Mouse (Mus musculus) cerebellum, adult 11 months (tissue): ENCODE measurements around the gene Rnf144b.
A peak's percentile ranks its signal among the peaks of the same experiment; 100 is the strongest.

Source experiments
- DNase-seq: peaks from one replicate; pipeline ENCODE4 v3.0.0; 2022

The Rnf144b gene

GRCm38 (mm10) chr13:47124986-47125385, 2.5 kb downstream of the Rnf144b start:
- DNase-seq: no peak

DNA sequence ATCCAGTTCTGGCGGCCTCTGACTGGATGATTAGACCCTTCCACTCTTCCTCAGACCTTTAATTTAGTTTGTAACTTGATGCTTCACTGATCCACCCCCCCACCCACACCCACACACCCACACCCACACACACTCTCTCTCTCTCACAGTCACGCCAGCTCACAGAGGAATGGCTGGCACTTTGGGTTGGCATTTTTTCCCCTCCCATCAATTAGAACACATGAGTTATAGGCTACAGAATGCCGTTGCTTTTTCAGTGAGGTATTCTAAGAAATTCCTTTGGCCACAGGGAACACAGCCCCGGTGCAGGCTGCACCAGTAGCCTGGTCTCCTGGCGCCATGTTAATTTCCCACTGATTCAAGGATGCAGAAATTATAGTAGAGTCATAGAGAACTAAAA, 3.1 kb downstream of the Rnf144b start:
- DNase-seq: no peak

GRCm38 (mm10) chr13:47129090-47129489, 6.6 kb downstream of the Rnf144b start:
- no peak for DNase-seq

- no peak for DNase-seq
Measured at GRCm38 (mm10) chr13:47133058-47133457, 10.6 kb downstream of the Rnf144b start.

DNA sequence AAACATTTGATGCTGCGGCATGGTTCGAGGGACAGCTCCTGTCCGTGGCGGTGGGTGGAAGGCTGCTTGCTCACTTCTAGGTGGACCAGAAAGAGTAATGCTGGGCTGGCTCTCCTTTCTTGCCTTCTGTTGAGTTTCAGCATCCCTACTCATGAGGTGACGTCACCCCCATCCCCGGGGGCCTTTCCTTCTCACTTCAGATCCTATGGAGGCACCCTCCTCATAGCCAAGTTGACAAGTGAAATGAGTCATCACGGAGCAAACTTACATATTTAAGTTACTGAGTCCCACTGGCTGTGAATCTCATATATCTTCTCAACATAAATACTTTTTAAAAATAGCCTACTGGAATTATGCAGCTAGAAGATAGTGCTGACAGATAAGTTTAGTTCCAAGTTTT, 12.4 kb downstream of the Rnf144b start:
- DNase-seq: no peak

DNA sequence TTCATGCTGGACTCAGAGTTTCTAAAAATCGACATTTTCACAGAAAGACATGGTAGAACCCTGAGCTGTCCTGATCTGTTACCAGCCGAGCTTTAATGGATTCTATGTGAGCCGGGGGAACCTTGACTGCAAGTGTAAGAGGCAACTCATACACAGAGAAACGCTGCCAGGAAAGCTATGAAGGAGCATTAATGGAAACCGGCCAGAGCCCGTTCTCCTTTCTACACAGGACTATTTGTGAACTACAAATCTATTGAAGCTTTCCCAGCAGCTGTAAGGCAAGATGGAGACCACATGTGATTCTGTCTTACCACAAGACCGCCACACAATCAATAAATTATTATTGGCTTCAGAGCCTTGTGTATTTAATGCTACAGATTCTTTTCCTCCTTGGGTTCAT, 13.3 kb downstream of the Rnf144b start:
- DNase-seq: no peak

DNA sequence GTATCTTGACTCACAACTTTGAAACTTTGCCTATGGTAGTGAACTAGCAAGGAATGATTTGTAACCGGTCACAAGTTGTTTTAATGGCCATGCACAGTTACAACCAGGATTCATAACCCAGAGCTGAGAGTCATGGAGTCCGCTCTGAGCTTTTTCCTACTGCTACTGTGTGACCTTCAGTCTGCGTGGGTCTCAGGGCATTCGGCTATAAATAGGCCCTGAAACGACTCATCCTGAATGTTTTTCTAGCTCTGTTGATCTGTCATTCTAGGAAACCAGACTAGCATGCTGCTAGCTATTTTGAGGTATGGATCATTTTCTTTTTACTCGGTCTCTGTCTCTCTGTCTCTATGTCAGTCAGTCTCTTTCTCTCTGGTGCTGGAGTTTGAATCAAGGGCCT, 20.3 kb downstream of the Rnf144b start:
- no peak for DNase-seq

DNA sequence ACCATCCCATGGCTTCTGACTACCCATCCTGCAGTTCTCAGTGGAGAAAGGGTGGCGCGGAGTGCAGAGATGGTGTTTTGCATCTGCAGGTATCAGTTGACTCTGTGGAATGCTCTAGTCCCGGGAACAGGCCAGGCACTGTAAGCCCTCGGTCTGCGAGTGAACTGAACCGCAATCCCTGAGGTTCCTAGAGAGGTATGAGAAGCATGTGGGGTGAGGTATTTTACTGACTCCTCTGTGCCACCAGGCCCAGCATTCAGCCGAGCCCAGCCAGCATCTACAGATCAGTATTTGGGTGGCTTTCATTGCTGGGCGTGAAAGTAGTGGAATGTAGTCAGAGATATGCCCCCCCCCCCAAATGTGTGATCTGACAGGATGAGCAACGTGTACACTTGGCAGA, 23.5 kb downstream of the Rnf144b start:
- no peak for DNase-seq

DNA sequence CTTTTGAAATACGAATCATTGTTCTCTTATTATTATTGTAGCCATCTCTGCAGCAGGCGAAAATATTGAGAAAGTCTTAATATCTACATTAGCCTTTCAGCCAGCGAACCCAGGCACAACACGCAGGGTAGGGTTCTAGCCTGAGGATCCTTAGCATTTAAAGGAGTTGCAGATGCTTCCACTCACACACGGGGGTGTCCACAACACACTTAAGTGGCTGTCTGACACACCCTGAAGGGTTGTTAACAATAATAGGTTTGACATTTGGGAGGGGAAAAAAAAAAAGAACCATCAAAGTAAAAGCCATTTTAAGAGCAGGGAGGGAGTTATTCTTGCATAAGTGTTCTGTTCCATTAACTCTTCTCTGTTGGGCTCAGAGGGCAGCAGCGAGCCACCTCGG, 23.9 kb downstream of the Rnf144b start:
- no peak for DNase-seq

DNA sequence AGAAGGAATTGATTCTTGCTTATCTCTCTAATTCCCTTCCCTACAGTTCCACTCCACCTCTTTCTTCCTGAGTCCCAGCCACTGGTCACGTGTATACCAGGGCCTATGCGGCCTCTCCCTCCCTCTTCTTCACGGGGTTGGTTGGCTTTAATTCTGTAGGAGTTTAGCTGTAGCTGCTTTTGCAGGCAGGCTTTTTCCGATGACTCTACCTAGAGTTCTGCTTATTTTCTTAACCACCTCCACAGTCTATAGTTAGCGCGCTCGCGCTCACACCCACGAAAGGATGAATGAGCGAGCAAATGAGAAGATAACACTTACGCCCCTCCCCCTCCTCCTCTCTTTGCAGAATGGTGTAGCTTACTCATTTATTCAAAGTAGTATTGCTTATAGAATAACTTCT, 26.1 kb downstream of the Rnf144b start:
- DNase-seq: no peak

GRCm38 (mm10) chr13:47149993-47150392, 27.5 kb downstream of the Rnf144b start:
- DNase-seq: no peak

DNA sequence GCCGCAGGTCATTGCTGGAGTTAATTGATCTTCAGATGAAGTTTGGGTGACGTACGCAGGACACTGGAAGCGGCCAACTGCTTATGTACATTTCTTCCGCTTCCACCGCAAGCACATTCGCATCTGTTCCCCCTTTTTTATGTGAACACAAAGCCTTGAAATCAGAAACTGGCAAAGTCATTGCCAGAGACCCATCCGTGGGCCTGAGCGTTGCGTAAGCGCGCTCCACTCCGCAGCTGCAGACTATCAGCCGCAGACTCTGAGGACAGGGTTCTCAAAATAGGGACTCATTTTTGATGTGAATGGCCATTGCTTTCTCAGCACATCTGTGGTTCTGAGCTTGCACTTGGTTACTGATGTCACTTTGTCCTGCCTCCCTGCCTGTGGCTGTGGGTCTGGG, 28.6 kb downstream of the Rnf144b start:
- DNase-seq: no peak

GRCm38 (mm10) chr13:47152390-47152789, 29.9 kb downstream of the Rnf144b start:
- peak; percentile 42 for DNase-seq

DNA sequence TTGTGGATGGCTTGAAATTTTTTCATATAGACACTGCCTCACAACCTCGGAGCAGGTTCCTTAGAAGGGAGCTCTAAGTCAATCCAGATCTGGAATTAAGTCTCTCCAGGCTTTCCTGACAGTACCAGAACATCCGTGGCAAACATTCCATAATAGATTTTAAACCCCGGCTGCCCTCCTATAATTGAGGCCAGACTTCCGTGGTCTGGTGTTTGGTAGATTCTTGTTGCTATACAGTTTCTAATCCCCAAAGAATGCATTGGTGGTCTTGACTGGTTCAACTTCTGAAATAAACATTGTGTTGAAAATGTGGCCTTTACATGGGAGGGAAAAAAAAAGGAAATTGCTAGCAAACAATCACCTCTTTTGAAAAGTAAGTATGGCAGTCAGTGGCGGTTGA, 30.8 kb downstream of the Rnf144b start:
- DNase-seq: no peak

- no peak for DNase-seq
Measured at GRCm38 (mm10) chr13:47154866-47155265, 32.4 kb downstream of the Rnf144b start.

DNA sequence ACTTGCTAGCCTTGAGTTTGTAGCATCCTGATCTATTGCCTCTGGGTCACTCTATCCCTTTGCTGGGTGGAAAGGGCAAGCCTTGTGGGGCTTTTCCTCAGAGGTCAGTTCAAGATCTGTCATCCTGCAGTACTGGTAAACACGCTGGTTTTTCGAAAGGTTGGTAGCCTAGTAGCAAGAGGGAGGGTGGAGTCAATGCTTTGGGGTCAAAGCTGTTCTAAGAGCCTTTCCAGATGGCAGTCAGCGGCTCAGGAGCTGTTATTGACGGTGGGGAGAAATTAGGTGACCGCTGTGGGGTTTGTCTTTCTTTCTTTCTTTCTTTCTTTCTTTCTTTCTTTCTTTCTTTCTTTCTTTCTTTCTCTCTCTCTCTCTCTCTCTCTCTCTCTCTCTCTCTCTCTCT, 34.4 kb downstream of the Rnf144b start:
- no peak for DNase-seq

DNA sequence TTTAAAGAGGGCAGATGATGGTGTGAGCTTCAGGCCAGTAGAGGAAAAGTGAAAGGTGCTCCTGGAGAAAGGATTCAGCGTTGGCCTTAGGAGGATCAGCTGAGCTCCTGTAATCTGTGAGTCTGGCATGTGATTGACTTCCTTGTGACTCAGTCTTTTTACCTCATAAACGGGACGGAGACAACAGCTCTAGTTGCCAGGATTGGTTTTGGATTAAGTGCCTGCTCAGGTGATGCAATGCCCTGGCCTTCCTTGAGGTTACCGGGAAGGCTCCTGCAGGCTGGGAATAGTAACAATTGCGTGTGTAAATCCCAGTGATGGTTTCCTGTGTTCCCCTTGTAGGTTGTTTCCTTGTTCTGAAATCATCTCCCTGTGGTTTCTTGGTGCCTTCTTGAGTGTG, 39.5 kb downstream of the Rnf144b start:
- no peak for DNase-seq

GRCm38 (mm10) chr13:47164732-47165131, 42.3 kb downstream of the Rnf144b start:
- DNase-seq: no peak

DNA sequence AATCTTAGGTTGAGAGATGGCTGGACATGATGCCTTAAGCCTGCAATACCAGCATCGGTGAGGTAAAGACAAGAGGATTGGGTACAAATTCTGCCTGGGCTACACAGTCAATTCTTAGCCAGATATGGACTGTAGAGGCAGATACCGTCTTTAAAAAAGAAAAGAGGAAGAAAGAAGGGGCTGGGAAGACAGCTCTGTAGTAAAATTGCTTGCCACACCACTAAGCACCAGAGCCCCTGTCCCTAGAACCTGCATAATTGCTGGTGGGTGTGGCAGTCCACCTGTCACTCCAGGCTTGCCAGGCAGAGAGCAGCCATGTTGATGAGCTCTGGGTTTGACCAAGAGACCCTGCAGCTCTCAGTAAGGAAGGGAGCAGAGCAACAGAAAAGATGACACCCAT, 42.8 kb downstream of the Rnf144b start:
- no peak for DNase-seq

DNA sequence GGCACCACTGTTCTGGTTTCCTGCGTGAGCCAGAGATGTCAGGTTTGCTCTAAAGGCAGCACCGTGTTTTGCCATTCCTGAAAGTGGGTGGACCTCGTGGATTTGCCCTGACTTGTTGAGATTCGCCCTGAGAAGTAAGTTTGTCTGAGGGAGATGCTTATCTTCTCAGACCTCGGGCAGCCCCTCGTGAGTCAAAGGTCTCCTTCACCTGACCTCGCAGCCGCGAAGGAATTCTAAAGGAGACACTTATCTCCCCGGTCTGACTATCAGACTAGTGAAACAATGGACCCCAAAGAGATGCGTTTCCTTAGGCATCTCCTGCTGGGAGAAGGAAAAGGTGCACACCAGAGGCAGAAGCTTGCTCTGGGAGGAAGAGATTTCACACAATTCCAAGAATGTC, 46.0 kb downstream of the Rnf144b start:
- no peak for DNase-seq

- no peak for DNase-seq
Measured at GRCm38 (mm10) chr13:47170026-47170425, 47.6 kb downstream of the Rnf144b start.

GRCm38 (mm10) chr13:47170811-47171555, 48.5 kb downstream of the Rnf144b start:
- no peak for DNase-seq

DNA sequence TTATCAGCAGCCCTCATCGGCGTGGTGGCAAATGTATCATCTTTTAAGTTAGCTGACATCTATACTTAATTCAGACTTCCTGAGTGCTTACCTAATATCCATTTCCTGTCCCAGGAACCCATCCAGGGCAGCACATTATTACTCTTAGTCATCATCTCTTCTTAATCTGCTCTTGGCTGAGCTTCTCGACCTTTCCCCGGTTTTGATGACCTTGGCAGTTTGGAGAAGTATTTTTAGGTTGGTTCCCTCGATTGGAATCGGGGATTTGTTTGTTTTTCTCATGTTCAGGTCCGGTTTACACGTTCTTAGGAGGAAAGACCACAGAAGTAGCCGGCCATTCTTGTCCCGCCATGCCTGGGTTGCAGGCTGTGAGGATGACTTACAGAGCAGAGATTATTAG, 50.4 kb downstream of the Rnf144b start:
- DNase-seq: no peak

DNA sequence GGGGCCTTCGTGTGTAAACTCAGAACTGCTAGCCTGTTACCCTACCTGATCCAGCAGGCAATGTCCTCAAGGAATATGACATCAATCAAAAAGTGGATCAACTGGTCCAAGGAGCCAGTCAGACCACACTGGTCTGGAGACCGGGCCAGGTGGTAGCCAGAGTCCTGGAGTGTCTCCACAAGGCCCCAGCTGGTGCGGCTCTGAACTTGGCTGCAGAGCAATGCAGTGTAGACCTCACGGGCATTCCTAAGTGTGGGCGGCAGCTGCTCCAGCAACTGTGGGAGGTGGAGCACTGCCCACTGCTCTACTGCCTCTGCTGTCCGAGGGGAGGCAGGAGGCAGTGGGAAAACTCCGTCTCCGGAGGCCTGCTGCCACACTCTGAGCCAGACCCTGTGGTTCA, 55.7 kb downstream of the Rnf144b start:
- no peak for DNase-seq

GRCm38 (mm10) chr13:47180776-47181175, 58.3 kb downstream of the Rnf144b start:
- no peak for DNase-seq
